Mouse (Mus musculus): ENCODE data around the gene Cyp2w1. TPM values are rescaled to one million over a fixed set of nuclear protein-coding genes. Genes with fewer than 3 reads are reported as not detected.
A peak's percentile ranks its signal among the peaks of the same experiment; 100 is the strongest.

Gene Cyp2w1
- polyA plus RNA-seq, 1 experiment from 2014 or later, result not detected

DNA sequence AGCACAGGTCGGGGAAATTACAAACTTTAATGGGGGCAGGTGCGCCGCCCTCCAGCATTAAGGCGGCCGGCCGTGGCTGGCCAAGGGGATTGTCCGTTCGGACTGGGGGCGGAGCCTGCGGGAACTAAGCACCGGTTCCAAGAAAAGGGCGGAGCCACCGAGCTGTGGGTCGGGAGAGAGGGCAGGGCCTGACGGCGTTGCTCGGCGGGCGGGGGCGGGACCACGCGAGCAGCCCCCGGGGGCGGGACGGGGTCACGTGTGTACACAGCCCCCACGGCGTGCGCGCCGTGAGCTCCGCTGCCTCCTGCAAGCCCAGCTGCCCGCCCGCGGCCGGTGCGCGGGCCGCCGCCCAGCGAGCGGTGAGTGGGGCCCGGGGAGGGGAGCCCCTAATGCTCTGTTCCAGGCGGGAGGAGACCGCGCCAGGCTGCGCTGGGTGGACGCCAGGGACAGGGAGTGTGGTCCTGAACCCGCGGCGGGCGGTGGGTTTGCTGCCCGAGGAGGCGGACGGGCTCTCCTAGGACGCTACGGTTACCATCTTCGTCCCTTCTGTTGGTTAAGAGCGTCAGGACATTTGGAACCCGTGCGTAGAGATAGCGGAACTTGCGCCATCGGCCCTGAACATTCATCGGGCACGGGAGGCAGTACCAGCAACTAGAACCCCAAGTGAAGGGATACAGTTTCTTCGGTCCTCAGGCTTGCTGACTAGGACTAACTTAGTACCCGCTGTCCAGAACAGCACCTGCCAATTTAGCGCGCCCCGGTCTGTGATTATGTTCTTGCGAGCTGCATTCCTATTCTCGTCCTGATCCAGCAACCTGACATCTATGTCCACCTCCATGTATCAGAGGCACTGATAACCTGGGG is 28.2 kb downstream of the Cyp2w1 start:
- peak overlapping the region; percentile 90 for H3K4me2 ChIP-seq (ENCODE audit: low read depth, low read length, severe bottlenecking)
- 2% methylated on average over 66 of the region's 73 CpGs for WGBS
- H3K9ac ChIP-seq (ENCODE audit: low read length), result peak overlapping the region; percentile 60
- H3K27ac ChIP-seq (ENCODE audit: low read depth, low read length), result 0 out of 2 replicates have a peak overlapping the region, but pooled peaks have one; percentile 15
- H3K36me3 ChIP-seq (ENCODE audit: control insufficient read depth, insufficient read depth, low read length), result no peaks in the 10 kb centered on the region
- H3K9me3 ChIP-seq (ENCODE audit: control insufficient read depth, low read length), result no peaks in the 10 kb centered on the region
- no peaks in the 10 kb centered on the region for H3K27me3 ChIP-seq (ENCODE audit: control insufficient read depth, insufficient read depth, low read length)
- ATAC-seq (replicated peaks; ENCODE audit: low FRiP score) (peak; percentile 83), DNase-seq (ENCODE audit: low spot score) (peak; percentile 90)
- peak overlapping the region; percentile 58 for H3K4me3 ChIP-seq (ENCODE audit: low read depth, low read length)
- H3K4me1 ChIP-seq (replicated peaks; ENCODE audit: control insufficient read depth, insufficient read depth, low read length), result peaks cover 2% of the 10 kb centered on the region; the same call in 1 of the 2 replicates

DNA sequence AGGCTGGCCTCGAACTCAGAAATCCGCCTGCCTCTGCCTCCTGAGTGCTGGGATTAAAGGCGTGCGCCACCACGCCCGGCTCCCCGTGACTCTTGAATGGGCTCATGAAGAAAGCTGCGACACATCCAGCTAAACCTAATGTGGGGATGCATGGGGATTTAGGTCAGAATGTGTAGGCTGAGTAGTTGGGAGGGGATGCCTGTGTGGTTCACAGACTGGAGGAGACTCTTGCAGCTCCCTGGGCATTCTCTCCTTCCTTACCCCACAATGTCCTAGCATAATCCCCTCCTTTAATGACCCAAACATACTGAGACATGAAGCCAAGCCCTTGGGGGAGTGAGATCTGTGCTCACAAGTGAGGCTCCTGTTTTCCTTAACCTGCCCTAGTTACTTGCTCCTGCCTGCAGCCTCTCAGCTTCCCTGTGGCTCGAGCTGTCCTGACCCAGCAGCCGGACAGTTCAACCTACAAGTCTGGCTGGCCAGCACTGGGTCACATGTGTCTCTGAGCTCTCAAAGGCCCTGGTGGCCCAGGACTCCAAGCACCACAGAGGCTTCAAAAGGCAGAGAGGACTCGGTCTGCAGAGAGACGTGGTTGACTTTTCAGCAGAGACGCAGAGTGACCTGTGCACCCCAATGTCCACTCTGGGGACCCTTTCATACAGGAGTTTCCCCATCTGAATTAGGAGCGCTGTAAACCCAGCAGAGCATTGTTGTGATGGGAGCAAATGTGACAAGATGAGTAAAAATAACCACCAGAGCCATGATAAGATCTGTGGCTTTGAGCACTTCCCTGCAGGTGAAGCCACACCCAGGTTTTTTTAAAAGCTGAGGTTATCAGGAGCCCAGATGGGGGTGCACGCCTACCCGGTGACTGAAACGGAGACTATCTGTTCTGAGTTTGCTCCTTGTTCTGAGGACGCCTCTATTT is 29.4 kb downstream of the Cyp2w1 start:
- Histone ChIP-seq H3K9ac (ENCODE audit: low read length) (no peak overlapping the region), H3K4me2 (ENCODE audit: low read depth, low read length, severe bottlenecking) (no peak overlapping the region), H3K36me3 (ENCODE audit: control insufficient read depth, insufficient read depth, low read length) (no peaks in the 10 kb centered on the region), H3K27me3 (ENCODE audit: control insufficient read depth, insufficient read depth, low read length) (no peaks in the 10 kb centered on the region), H3K4me3 (ENCODE audit: low read depth, low read length) (no peak overlapping the region), H3K27ac (ENCODE audit: low read depth, low read length) (no peak overlapping the region), H3K9me3 (ENCODE audit: control insufficient read depth, low read length) (no peaks in the 10 kb centered on the region), H3K4me1 (replicated peaks; ENCODE audit: control insufficient read depth, insufficient read depth, low read length) (peaks cover 2% of the 10 kb centered on the region; the same call in 1 of the 2 replicates)
- WGBS, result 82% methylated on average over 16 of the region's 18 CpGs
- ATAC-seq (replicated peaks; ENCODE audit: low FRiP score) (no peak), DNase-seq (ENCODE audit: low spot score) (no peak)

DNA sequence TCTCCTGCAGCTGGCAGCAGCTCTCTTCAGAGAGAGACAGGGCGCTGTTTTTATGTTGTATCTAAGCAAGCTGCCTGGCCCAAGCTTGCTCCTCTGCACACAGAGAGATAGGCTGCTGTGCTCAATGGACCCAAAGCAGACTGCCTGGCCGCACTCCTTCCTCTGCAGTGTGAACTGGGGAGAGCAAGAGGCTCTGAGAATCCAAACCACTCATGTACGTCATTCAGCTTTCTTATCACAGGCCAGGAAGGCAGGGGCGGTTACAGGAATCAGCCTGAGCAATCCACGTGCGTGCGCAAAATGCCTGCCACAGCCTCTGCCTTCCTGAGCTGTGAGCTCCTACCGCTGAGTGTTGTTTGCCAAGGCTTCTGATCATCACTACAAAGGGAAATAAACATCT is 30.3 kb downstream of the Cyp2w1 start:
- H3K27me3 ChIP-seq (ENCODE audit: control insufficient read depth, insufficient read depth, low read length), result no peaks in the 10 kb centered on the region
- H3K4me1 ChIP-seq (replicated peaks; ENCODE audit: control insufficient read depth, insufficient read depth, low read length), result peaks cover 2% of the 10 kb centered on the region; the same call in 1 of the 2 replicates
- 0 out of 2 replicates have a peak overlapping the region, but pooled peaks have one; percentile 34 for H3K27ac ChIP-seq (ENCODE audit: low read depth, low read length)
- no peak overlapping the region for H3K9ac ChIP-seq (ENCODE audit: low read length)
- no peaks in the 10 kb centered on the region for H3K9me3 ChIP-seq (ENCODE audit: control insufficient read depth, low read length)
- no peak for DNase-seq (ENCODE audit: low spot score)
- 82% methylated on average over 8 of the region's 8 CpGs for WGBS
- no peak for ATAC-seq (replicated peaks; ENCODE audit: low FRiP score)
- H3K4me3 ChIP-seq (ENCODE audit: low read depth, low read length), result no peak overlapping the region
- no peaks in the 10 kb centered on the region for H3K36me3 ChIP-seq (ENCODE audit: control insufficient read depth, insufficient read depth, low read length)
- H3K4me2 ChIP-seq (ENCODE audit: low read depth, low read length, severe bottlenecking), result no peak overlapping the region

DNA sequence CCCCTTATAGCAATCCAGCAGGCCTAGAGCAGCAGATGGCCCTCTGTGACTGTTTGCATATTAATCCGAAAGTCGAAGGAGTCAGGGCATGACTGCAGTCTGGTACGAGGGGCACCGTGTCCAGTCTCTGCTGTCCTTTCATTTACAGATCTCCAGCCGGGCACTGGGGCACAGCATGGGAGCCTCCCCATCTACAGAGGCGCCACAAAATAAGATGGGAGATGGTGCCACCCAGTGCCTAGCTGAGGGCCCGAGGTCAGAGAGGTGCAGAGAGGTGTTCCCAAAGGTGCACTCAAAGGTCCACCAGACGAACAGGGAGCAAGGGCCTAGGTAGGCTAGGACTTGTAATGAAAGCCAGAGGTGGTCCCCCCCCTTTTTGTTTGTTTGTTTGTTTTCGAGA is 30.8 kb downstream of the Cyp2w1 start:
- ATAC-seq (replicated peaks; ENCODE audit: low FRiP score), result no peak
- Histone ChIP-seq H3K27me3 (ENCODE audit: control insufficient read depth, insufficient read depth, low read length) (no peaks in the 10 kb centered on the region), H3K4me1 (replicated peaks; ENCODE audit: control insufficient read depth, insufficient read depth, low read length) (peaks cover 2% of the 10 kb centered on the region; the same call in 1 of the 2 replicates), H3K4me3 (ENCODE audit: low read depth, low read length) (no peak overlapping the region), H3K4me2 (ENCODE audit: low read depth, low read length, severe bottlenecking) (no peak overlapping the region), H3K36me3 (ENCODE audit: control insufficient read depth, insufficient read depth, low read length) (no peaks in the 10 kb centered on the region), H3K9ac (ENCODE audit: low read length) (no peak overlapping the region), H3K27ac (ENCODE audit: low read depth, low read length) (no peak overlapping the region), H3K9me3 (ENCODE audit: control insufficient read depth, low read length) (no peaks in the 10 kb centered on the region)
- no peak for DNase-seq (ENCODE audit: low spot score)
- WGBS, result 84% methylated on average over 9 of the region's 9 CpGs

DNA sequence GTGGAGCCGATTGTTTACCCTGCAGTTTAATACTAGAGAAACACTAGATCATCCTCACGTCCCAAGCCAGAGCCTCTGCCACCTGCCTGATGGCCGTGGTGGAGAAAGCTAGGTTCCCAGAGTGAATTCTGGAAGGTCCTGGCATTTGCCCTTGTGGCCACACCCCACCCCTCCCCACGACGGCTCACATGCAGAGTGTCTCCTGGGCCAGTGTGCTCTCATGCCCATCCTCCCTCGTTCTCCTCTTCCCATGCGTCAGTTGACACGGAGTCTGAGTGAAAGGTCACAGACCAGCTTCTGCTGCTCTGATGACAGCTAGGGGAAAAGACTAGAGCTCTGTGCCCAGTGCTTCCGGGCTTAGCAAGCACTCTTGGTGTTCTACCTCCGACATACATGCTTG is 32.1 kb downstream of the Cyp2w1 start:
- ATAC-seq (replicated peaks; ENCODE audit: low FRiP score), result no peak
- Histone ChIP-seq H3K4me1 (replicated peaks; ENCODE audit: control insufficient read depth, insufficient read depth, low read length) (peaks cover 2% of the 10 kb centered on the region; the same call in 1 of the 2 replicates), H3K36me3 (ENCODE audit: control insufficient read depth, insufficient read depth, low read length) (no peaks in the 10 kb centered on the region), H3K27ac (ENCODE audit: low read depth, low read length) (no peak overlapping the region), H3K9me3 (ENCODE audit: control insufficient read depth, low read length) (no peaks in the 10 kb centered on the region), H3K27me3 (ENCODE audit: control insufficient read depth, insufficient read depth, low read length) (no peaks in the 10 kb centered on the region), H3K4me3 (ENCODE audit: low read depth, low read length) (no peak overlapping the region), H3K4me2 (ENCODE audit: low read depth, low read length, severe bottlenecking) (no peak overlapping the region), H3K9ac (ENCODE audit: low read length) (no peak overlapping the region)
- WGBS, result 81% methylated on average over 10 of the region's 10 CpGs
- no peak for DNase-seq (ENCODE audit: low spot score)

DNA sequence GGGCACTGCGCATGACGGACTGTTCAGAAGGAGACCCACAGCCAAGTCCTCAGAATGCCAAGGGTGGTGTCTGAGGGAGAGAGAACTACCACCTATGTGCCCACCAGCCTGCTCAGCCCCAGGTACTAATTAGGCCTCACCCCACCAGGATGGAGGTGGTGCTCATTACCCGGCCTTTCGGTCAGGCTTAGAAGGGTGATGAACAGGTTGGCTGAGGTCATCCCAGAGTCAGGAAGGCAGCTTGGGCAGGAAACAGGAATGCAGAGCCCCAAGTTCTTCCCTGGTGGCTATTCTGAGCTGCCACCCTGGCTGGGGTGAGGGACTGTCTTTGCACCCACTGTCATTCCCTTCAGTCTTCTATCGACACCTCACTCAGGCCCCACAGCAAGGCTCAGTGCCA is 33.6 kb downstream of the Cyp2w1 start:
- no peak for ATAC-seq (replicated peaks; ENCODE audit: low FRiP score)
- H3K9ac ChIP-seq (ENCODE audit: low read length), result no peak overlapping the region
- H3K4me1 ChIP-seq (replicated peaks; ENCODE audit: control insufficient read depth, insufficient read depth, low read length), result no peaks in the 10 kb centered on the region; the same call in 1 of the 2 replicates
- H3K4me3 ChIP-seq (ENCODE audit: low read depth, low read length), result no peak overlapping the region
- no peaks in the 10 kb centered on the region for H3K27me3 ChIP-seq (ENCODE audit: control insufficient read depth, insufficient read depth, low read length)
- H3K27ac ChIP-seq (ENCODE audit: low read depth, low read length), result no peak overlapping the region
- no peak overlapping the region for H3K4me2 ChIP-seq (ENCODE audit: low read depth, low read length, severe bottlenecking)
- no peaks in the 10 kb centered on the region for H3K36me3 ChIP-seq (ENCODE audit: control insufficient read depth, insufficient read depth, low read length)
- no peaks in the 10 kb centered on the region for H3K9me3 ChIP-seq (ENCODE audit: control insufficient read depth, low read length)
- DNase-seq (ENCODE audit: low spot score), result no peak
- WGBS, result 90% methylated on average over 5 of the region's 5 CpGs

DNA sequence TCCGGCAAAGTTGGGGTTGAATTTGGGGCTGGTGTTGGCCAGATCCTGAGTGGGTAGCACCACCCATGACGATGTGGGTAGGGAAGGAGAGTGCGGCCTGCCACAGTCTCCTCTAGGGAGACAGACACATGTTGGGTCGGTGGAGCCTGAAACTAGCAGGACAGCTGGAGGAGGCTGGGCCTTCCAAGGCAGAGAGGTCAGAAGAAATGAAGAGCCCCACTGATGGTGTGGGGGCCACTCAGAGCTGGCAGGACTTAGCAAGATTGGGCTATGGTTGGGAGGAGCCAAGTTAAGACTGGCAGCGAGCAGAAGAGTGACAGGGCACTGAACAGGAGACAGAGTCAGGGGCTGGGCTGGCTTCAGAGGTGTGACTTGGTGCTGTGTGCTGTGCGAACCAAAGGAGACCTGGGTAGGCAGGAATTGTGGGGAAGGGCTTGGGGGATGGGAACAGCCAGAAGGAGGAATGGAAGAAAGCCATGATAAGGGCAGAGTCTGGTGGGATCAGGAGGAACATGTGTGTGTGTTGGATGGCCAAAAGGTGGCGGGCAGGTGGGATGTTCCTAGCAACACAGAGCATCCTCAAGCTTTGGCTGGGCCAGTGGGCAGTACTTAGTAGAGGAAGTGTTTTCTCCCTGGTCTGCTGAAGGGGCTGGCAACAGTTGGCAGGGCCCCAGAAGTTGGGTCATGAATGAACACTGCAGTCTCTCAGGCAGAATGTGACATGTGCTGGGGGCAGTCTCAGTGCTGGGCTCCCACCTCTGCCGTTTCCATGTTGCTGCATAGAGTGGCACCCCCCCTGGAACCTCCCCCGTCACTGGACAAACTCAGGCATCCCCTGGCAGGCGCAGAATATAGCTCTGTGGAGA is 35.1 kb downstream of the Cyp2w1 start:
- no peak overlapping the region for H3K4me3 ChIP-seq (ENCODE audit: low read depth, low read length)
- H3K27me3 ChIP-seq (ENCODE audit: control insufficient read depth, insufficient read depth, low read length), result no peaks in the 10 kb centered on the region
- no peaks in the 10 kb centered on the region for H3K4me1 ChIP-seq (replicated peaks; ENCODE audit: control insufficient read depth, insufficient read depth, low read length)
- H3K36me3 ChIP-seq (ENCODE audit: control insufficient read depth, insufficient read depth, low read length), result no peaks in the 10 kb centered on the region
- no peak overlapping the region for H3K27ac ChIP-seq (ENCODE audit: low read depth, low read length)
- H3K9me3 ChIP-seq (ENCODE audit: control insufficient read depth, low read length), result no peaks in the 10 kb centered on the region
- ATAC-seq (replicated peaks; ENCODE audit: low FRiP score) (no peak), DNase-seq (ENCODE audit: low spot score) (no peak)
- H3K9ac ChIP-seq (ENCODE audit: low read length), result no peak overlapping the region
- H3K4me2 ChIP-seq (ENCODE audit: low read depth, low read length, severe bottlenecking), result no peak overlapping the region
- 89% methylated on average over 10 of the region's 10 CpGs for WGBS

DNA sequence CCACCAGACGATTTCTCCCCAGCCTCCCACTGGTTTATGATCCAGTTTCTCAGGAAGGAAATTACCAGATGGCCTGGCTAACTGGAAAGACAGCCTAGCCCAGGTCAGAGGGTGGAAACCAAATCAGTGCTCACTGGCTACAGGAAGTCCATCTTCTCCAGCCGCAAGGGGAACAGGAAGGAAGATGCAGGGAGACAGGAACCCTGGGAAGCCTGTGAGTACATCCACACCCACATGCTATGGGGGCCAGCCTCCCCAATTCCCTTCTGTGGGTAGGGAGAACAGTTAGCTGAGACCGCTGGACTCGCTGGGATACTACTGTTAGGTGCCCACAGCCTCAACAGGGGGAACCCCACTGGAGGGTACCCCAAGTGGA is 35.8 kb downstream of the Cyp2w1 start:
- WGBS, result 87% methylated on average over 4 of the region's 4 CpGs
- H3K36me3 ChIP-seq (ENCODE audit: control insufficient read depth, insufficient read depth, low read length), result no peaks in the 10 kb centered on the region
- H3K4me3 ChIP-seq (ENCODE audit: low read depth, low read length), result no peak overlapping the region
- no peak overlapping the region for H3K4me2 ChIP-seq (ENCODE audit: low read depth, low read length, severe bottlenecking)
- DNase-seq (ENCODE audit: low spot score) (no peak), ATAC-seq (replicated peaks; ENCODE audit: low FRiP score) (no peak)
- H3K9me3 ChIP-seq (ENCODE audit: control insufficient read depth, low read length), result no peaks in the 10 kb centered on the region
- H3K9ac ChIP-seq (ENCODE audit: low read length), result no peak overlapping the region
- no peaks in the 10 kb centered on the region for H3K4me1 ChIP-seq (replicated peaks; ENCODE audit: control insufficient read depth, insufficient read depth, low read length)
- H3K27ac ChIP-seq (ENCODE audit: low read depth, low read length), result 0 out of 2 replicates have a peak overlapping the region, but pooled peaks have one; percentile 37
- no peaks in the 10 kb centered on the region for H3K27me3 ChIP-seq (ENCODE audit: control insufficient read depth, insufficient read depth, low read length)
